Mouse (Mus musculus): ENCODE measurements around the gene Lrp5. TPM values are rescaled to one million over a fixed set of nuclear protein-coding genes. Genes with fewer than 3 reads are reported as not detected.

Gene Lrp5
- polyA plus RNA-seq, 1 experiment from 2014 or later: 44.9 TPM

DNA sequence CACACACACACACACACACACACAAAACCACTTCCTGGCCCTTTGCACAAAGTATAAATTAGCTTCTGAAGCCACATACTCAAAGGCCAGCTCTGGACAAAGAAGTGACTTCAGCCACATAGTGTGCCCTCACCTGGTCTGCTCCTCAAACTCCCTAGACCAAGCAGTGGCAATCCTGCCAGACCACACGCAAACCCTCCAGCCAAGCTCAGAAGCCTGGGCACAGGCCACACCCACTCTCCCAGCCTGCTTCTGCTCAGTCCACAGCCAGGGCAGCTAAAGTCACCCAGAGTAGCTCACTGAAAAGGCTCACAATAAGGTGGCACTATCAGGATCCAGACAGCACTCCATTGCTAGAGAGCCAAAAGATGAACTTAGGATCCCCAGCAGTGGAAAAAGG, 30.2 kb downstream of the Lrp5 start:
- POLR2A ChIA-PET: interaction anchor here (0.9 kb wide), 1 partner anchor 17 kb away, joined by 3 read pairs; no protein-coding TSS in a partner anchor
- no peak for TF ChIP-seq CTCF (IDR thresholded peaks at IDR 0.05)
- CTCF ChIA-PET: interaction anchor here (1.4 to 1.5 kb wide), 2 partner anchors 18 to 31 kb away, joined by 3 to 6 read pairs; no protein-coding TSS in a partner anchor
- ATAC-seq (no peak), DNase-seq (ENCODE audit: low read depth, low spot score) (no peak)
- no peaks in the 10 kb centered on the region for H3K27me3 ChIP-seq
- in situ Hi-C loops (cut with MboI; ENCODE audit: low pct_unique_long_range_greater_than_20kb): no loop called here

DNA sequence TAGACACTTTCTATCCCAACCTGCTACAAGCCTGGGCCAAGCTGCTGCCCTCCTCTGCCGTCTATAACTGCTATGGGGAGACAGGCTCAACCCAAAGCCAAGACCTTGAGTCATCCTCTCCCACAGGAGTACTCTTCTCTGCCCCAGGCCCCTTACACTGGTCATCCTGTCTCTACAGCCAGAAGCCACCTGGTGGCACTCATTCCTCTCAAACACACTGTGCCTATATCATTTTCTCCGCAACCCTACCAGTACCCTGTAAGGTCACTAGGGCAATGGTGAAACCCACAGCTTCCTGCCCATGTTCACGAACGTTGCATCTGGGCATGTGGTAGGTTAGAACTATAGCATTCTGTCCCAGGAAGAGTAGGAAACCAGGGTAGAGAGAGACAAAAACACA, 31.4 kb downstream of the Lrp5 start:
- DNase-seq (ENCODE audit: low read depth, low spot score): no peak
- no peak for TF ChIP-seq CTCF (IDR thresholded peaks at IDR 0.05)
- H3K27me3 ChIP-seq: no peaks in the 10 kb centered on the region
- in situ Hi-C loops (cut with MboI; ENCODE audit: low pct_unique_long_range_greater_than_20kb): no loop called here
- ChIA-PET POLR2A (no interaction called here), CTCF (interaction anchor here (1.4 to 2.6 kb wide), 2 partner anchors 14 to 30 kb away, joined by 3 to 12 read pairs; no protein-coding TSS in a partner anchor)
- no peak for ATAC-seq

DNA sequence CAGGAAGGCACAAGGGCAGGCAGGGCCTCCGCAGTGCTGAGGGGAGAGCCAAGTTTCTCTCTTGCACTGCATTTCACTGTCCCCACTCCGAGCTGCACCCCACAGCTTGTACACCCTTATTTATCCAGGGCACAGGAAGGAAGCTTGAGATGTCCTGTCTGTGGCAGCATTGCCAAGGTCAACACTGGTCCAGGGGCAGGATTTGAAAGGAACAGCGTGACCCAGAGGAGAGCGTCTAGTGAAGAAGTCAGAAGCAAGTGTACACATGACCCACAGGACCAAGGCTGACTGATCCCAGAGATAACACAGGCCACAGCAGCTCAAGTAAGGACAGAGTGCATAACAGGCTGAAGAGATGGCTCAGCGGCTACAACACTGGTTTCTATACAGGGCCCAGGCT, 32.3 kb downstream of the Lrp5 start:
- ChIA-PET POLR2A (no interaction called here), CTCF (interaction anchor here (1.4 to 2.6 kb wide), 2 partner anchors 13 to 31 kb away, joined by 3 to 12 read pairs; no protein-coding TSS in a partner anchor)
- ATAC-seq (no peak), DNase-seq (ENCODE audit: low read depth, low spot score) (no peak)
- TF ChIP-seq CTCF (IDR thresholded peaks at IDR 0.05): no peak
- no peaks in the 10 kb centered on the region for H3K27me3 ChIP-seq
- in situ Hi-C loops (cut with MboI; ENCODE audit: low pct_unique_long_range_greater_than_20kb): no loop called here

DNA sequence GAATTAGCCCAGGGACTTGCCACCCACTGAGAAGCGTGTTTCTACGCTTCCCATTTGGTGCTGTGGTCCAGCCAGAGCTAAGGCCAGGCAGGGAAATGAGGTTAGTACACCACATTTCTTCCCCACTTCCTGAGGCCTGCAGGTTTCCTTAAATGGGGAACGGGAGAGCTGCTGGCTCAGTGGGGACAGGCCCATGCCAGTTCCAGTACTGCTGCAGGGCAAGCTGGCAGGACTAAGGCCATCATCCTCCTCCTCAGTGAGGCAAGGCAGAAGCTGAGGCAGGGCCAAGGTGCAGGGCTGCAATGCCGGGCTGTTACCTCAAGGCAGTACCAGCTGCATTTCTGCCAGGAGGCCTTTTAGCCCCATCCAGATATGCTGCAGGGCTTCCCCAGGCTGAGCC, 32.9 kb downstream of the Lrp5 start:
- ATAC-seq (no peak), DNase-seq (ENCODE audit: low read depth, low spot score) (no peak)
- no peak for TF ChIP-seq CTCF (IDR thresholded peaks at IDR 0.05)
- ChIA-PET POLR2A (interaction anchor here (0.8 to 1.2 kb wide), 2 partner anchors 10 to 22 kb away, joined by 3 to 4 read pairs; no protein-coding TSS in a partner anchor), CTCF (interaction anchor here (1.2 to 2.6 kb wide), 3 partner anchors 8 to 32 kb away, joined by 3 to 12 read pairs (median 3); no protein-coding TSS in a partner anchor)
- in situ Hi-C loops (cut with MboI; ENCODE audit: low pct_unique_long_range_greater_than_20kb): no loop called here
- no peaks in the 10 kb centered on the region for H3K27me3 ChIP-seq

DNA sequence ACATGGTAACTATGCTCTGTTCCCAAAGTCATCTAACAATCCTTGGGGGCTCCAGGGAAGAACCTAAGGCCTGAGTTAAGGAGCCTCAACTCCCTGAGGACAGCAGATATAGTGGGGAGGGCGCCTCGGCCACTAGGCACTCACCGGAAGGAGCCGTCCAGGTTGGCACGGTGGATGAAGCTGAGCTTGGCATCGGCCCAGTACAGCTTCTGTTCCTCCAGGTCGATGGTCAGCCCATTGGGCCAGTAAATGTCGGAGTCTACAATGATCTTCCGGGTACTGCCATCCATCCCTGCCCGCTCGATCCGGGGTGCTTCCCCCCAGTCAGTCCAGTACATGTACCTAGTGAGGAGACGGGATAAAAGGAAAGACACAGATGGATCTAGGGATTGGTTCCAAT, 34.4 kb downstream of the Lrp5 start:
- ATAC-seq (no peak), DNase-seq (ENCODE audit: low read depth, low spot score) (no peak)
- no peaks in the 10 kb centered on the region for H3K27me3 ChIP-seq
- in situ Hi-C loops (cut with MboI; ENCODE audit: low pct_unique_long_range_greater_than_20kb): no loop called here
- ChIA-PET POLR2A (no interaction called here), CTCF (interaction anchor here (0.7 to 1.0 kb wide), 2 partner anchors 12 to 28 kb away, joined by 3 to 4 read pairs; no protein-coding TSS in a partner anchor)
- TF ChIP-seq CTCF (IDR thresholded peaks at IDR 0.05): no peak

DNA sequence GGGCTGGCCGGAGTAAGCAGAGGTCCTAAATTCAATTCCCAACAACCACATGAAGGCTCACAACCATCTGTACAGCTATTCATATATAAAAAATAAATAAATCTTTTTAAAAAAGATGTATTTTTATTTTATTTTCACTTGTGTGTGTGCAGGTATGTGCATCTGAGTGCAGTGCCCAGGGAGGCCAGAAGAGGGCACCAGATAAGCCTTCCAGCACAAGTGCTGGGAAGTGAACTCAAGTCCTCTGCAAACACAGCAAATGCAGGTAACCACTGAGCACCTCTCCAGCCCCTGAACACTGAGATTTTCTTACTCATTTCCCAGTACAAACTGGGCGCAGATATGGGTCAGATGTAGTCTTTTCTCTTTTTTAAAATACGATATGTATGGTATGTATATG, 35.1 kb downstream of the Lrp5 start:
- in situ Hi-C loops (cut with MboI; ENCODE audit: low pct_unique_long_range_greater_than_20kb): no loop called here
- TF ChIP-seq CTCF (IDR thresholded peaks at IDR 0.05): no peak
- POLR2A ChIA-PET: no interaction called here
- CTCF ChIA-PET: interaction anchor here (0.7 to 1.3 kb wide), 2 partner anchors 10 to 28 kb away, joined by 3 to 5 read pairs; no protein-coding TSS in a partner anchor
- ATAC-seq (no peak), DNase-seq (ENCODE audit: low read depth, low spot score) (no peak)
- no peaks in the 10 kb centered on the region for H3K27me3 ChIP-seq

DNA sequence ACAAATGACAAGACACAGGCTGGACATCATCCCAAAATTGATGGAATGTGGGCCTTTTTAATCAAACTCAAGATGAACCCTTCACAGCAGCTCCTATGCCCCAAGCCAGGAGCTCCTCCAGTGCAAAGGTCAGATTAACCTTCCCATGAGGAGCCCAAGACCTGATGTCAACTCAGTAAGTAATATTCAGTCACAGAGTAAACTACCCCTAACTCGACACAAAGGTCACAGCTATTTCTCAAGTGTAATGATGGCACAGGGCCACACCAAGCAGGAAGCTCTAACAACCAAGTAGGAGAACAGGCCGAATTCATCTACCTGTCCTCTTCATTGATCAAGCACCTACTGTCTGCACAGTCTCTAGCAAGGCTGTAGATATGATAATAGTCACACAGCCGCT, 35.9 kb downstream of the Lrp5 start:
- TF ChIP-seq CTCF (IDR thresholded peaks at IDR 0.05): no peak
- DNase-seq (ENCODE audit: low read depth, low spot score) (no peak), ATAC-seq (no peak)
- POLR2A ChIA-PET: no interaction called here
- CTCF ChIA-PET: interaction anchor here (1.3 kb wide), 1 partner anchor 27 kb away, joined by 5 read pairs; no protein-coding TSS in a partner anchor
- H3K27me3 ChIP-seq: no peaks in the 10 kb centered on the region
- in situ Hi-C loops (cut with MboI; ENCODE audit: low pct_unique_long_range_greater_than_20kb): no loop called here

DNA sequence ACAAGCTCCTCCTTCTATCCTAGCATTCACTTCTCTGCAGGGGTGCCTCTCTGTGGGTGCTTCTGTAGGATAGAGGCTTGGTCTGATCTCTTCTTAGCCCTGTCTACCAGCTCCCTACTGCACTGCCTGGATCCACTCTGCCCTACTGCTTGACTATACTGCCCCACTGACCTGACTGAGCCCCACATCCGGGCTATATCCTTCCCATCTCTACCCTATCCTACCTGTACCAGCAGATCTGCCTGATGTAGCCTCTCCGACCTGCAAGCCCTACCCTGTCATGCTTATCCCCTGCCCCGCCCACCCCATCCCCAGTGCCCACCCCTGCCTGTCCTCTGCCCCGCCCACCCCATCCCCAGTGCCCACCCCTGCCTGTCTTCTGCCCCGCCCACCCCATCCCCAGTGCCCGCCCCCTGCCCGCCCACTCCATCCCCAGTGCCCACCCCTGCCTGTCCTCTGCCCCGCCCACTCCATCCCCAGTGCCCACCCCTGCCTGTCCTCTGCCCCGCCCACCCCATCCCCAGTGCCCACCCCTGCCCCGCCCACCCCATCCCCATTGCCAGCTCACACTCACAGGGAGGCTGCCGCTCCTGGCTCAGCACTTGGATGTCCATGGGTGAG, 37.4 kb downstream of the Lrp5 start:
- no peak for DNase-seq (ENCODE audit: low read depth, low spot score)
- ChIA-PET POLR2A (no interaction called here), CTCF (interaction anchor here (3.7 kb wide), 1 partner anchor 11 kb away, joined by 12 read pairs; no protein-coding TSS in a partner anchor)
- ATAC-seq: no peak
- no peaks in the 10 kb centered on the region for H3K27me3 ChIP-seq
- in situ Hi-C loops (cut with MboI; ENCODE audit: low pct_unique_long_range_greater_than_20kb): no loop called here
- TF ChIP-seq CTCF (IDR thresholded peaks at IDR 0.05): no peak

DNA sequence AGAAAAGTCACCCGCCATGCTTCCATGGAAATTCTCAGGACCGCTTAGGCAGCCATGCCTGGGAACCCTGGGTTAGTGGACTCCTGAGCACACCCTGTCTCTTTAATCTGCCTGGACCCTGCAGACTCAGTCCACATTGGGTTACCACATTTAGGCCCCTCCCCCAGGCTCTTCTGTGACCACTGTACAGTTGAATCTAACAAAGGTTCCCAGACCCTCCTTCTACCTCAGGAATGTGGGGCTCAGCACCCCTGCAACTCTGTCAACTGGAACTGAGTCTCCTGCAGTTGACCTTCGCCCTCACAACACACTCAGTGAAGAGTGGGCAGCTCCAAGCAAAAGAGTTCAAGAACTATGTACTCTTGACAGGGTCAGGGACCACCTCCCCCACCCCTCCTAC, 38.4 kb downstream of the Lrp5 start:
- TF ChIP-seq CTCF (IDR thresholded peaks at IDR 0.05): no peak
- ATAC-seq: no peak
- H3K27me3 ChIP-seq: no peaks in the 10 kb centered on the region
- CTCF ChIA-PET: interaction anchor here (1.4 to 3.7 kb wide), 2 partner anchors 10 to 29 kb away, joined by 3 to 12 read pairs; no protein-coding TSS in a partner anchor
- in situ Hi-C loops (cut with MboI; ENCODE audit: low pct_unique_long_range_greater_than_20kb): no loop called here
- POLR2A ChIA-PET: no interaction called here
- no peak for DNase-seq (ENCODE audit: low read depth, low spot score)

DNA sequence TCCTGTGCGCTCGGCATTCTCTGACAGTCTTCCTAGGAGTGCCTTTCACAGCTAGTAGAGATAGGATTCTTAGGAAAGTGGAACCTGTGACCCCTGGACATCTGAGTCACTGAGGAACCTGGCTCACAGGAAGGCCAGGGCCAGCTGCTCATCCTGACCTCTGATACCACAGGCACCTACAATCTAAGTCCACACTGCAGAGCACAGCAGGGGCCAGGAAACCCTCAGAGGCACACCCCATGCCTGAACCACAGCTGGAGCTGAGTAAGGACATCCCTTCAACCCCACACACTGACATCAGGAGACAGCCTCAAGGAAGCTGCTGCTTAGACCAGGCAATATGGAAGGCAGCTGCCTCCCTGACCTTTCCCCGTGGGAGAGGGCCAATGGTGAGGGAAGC, 40.6 kb downstream of the Lrp5 start:
- ChIA-PET CTCF (interaction anchor here (0.9 to 3.7 kb wide), 2 partner anchors 8 to 23 kb away, joined by 3 to 12 read pairs; no protein-coding TSS in a partner anchor), POLR2A (interaction anchor here (1.3 kb wide), 1 partner anchor 21 kb away, joined by 3 read pairs; no protein-coding TSS in a partner anchor)

DNA sequence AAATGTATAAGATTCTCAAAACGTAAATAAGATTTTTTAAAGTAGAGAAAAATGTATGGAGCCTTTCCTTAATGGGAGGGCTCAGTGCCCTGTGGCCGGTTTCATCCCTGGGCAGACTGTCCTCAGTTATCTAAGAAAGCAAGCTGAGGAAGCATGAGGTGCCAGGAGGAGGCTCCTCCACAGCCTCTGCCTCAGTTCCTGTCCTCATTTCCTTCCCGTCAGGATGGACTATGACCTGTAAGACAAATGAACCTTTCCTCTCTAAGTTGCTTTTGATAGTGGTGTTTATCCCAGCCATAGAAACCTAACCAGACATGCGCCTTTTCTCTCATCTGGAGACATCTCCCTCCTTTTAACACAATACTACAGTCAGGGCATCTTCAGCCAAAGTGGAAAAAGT, 41.0 kb downstream of the Lrp5 start:
- in situ Hi-C loops (cut with MboI; ENCODE audit: low pct_unique_long_range_greater_than_20kb): no loop called here
- no peak for ATAC-seq
- ChIA-PET POLR2A (interaction anchor here (0.5 to 1.3 kb wide), 2 partner anchors 20 to 153 kb away, joined by 3 read pairs; no protein-coding TSS in a partner anchor), CTCF (interaction anchor here (0.9 to 3.7 kb wide), 2 partner anchors 7 to 23 kb away, joined by 3 to 12 read pairs; no protein-coding TSS in a partner anchor)
- no peaks in the 10 kb centered on the region for H3K27me3 ChIP-seq
- no peak for DNase-seq (ENCODE audit: low read depth, low spot score)
- TF ChIP-seq CTCF (IDR thresholded peaks at IDR 0.05): no peak

More for the DNA sequence above, 40.6 kb downstream of the Lrp5 start:
- no peak for TF ChIP-seq CTCF (IDR thresholded peaks at IDR 0.05)
- H3K27me3 ChIP-seq: no peaks in the 10 kb centered on the region
- DNase-seq (ENCODE audit: low read depth, low spot score) (no peak), ATAC-seq (no peak)
- in situ Hi-C loops (cut with MboI; ENCODE audit: low pct_unique_long_range_greater_than_20kb): no loop called here
